ENCODE assay signal across 8 mouse cellular contexts in the genomic region with DNA sequence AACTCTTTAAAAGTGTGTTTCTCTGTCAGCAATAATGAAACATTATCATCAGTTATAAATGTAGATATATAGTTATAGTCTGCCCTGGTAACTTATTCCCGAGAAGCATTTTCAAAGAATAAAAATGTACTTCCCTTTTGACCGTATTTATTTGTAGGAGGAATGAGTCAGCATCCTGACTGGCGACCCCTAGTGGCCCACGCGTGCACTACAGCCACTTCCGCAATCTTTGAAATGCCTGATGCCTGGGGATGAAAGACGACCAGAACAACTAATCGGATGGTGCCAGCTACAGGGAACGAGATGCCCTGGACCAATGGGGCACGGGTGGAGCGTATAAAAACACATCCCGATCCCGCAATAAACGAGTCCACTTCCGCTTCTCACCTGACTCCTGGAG.
A peak's percentile ranks its signal among the peaks of the same experiment; 100 is the strongest.
DNase-seq lines count a peak whose midpoint lies in the region; ATAC-seq and TF ChIP-seq lines count a peak whose summit lies in the region.

No protein-coding gene starts in this region.

- TF ChIP-seq POLR2A in testis, adult 2 months (IDR thresholded peaks at IDR 0.05; ENCODE audit: control insufficient read depth, low read depth, low read length), result no peak

- DNase-seq in cerebellum, adult 18-20 months, result peak; percentile 42 to 57
- peak; percentile 56 for DNase-seq in right cerebral cortex, postnatal 14 days
- no peak for DNase-seq in right cerebral cortex, postnatal 36 days (ENCODE audit: low spot score in 2 of 2)
- peak; percentile 48 for DNase-seq in embryo, embryonic 10.5 days (ENCODE audit: low spot score)
- DNase-seq in induced T-regulatory cell, adult 2 months (ENCODE audit: low read depth), result peak; percentile 83
- DNase-seq in lung, postnatal 36 days, result peak; percentile 91

- ATAC-seq in cerebellum, adult (ENCODE audit: insufficient number of reproducible peaks, low FRiP score, low TSS enrichment), result no peak

- peak overlapping the region; percentile 89 for H3K4me3 ChIP-seq in testis, adult 2 months (ENCODE audit: control insufficient read depth, low read depth, low read length)

- peaks cover 16% of the 10 kb centered on the region for H3K4me1 ChIP-seq in testis, adult 2 months (ENCODE audit: control insufficient read depth, insufficient read depth, low read length)

- H3K36me3 ChIP-seq in testis, adult 2 months (ENCODE audit: control insufficient read depth, insufficient read depth, low read length), result no peaks in the 10 kb centered on the region

- H3K27ac ChIP-seq in testis, adult 2 months (ENCODE audit: control insufficient read depth, insufficient read depth, low read depth, low read length), result no peak overlapping the region

- H3K27me3 ChIP-seq in testis, adult 2 months (ENCODE audit: control insufficient read depth, insufficient read depth, low read length), result no peaks in the 10 kb centered on the region

- TF ChIP-seq CTCF in testis, adult 2 months (IDR thresholded peaks at IDR 0.05; ENCODE audit: control insufficient read depth, insufficient read depth, insufficient replicate concordance, low read depth, low read length), result peak; percentile 96

Comparison
In these comparisons a context has a peak if more than half of its experiments do, and no peak if none do; other contexts are left out.
1. DNase-seq: peak in cerebellum, adult 18-20 months (2 of 2), right cerebral cortex, postnatal 14 days (single experiment), embryo, embryonic 10.5 days (single experiment), induced T-regulatory cell, adult 2 months (single experiment) and lung, postnatal 36 days (single experiment); none in right cerebral cortex, postnatal 36 days (0 of 2).